Mouse (Mus musculus) midbrain, embryonic 11.5 days (tissue): ENCODE measurements around the gene Snx17. TPM values are rescaled to one million over a fixed set of nuclear protein-coding genes. Genes with fewer than 3 reads are reported as not detected.
A peak's percentile ranks its signal among the peaks of the same experiment; 100 is the strongest.

Experiments used
- ATAC-seq: fragments of 200-750 bp; cut with Nextera tagmentation; 2 replicates; pipeline ENCODE4 v1.8.0; 2017; ENCODE audit warnings: moderate TSS enrichment, moderate library complexity; ENCODE audit not compliant: low FRiP score
- DNase-seq: peaks from one replicate; pipeline ENCODE4 v3.0.0; 2015; ENCODE audit warnings: low spot score; ENCODE audit errors: missing footprints
- H3K27ac ChIP-seq: fragments of 300-500 bp; sonication (generic); 2 replicates; pipeline ENCODE4 v1.5.1; 2014; ENCODE audit warnings: low read depth, low read length
- H3K27me3 ChIP-seq: fragments of 300-500 bp; sonication (generic); 2 replicates; pipeline ENCODE4 v1.6.1; 2014; ENCODE audit warnings: mild to moderate bottlenecking, low read length, moderate library complexity, mixed read lengths; ENCODE audit not compliant: control insufficient read depth, insufficient read depth
- H3K36me3 ChIP-seq: fragments of 300-500 bp; sonication (generic); 2 replicates; pipeline ENCODE4 v1.6.1; 2014; ENCODE audit warnings: mild to moderate bottlenecking, low read length, moderate library complexity, mixed read lengths; ENCODE audit not compliant: control insufficient read depth, insufficient read depth
- H3K4me1 ChIP-seq: fragments of 300-500 bp; sonication (generic); 2 replicates; pipeline ENCODE4 v1.6.1; 2014; ENCODE audit warnings: low read length; ENCODE audit not compliant: control insufficient read depth, insufficient read depth
- H3K4me2 ChIP-seq: fragments of 300-500 bp; sonication (generic); 2 replicates; pipeline ENCODE4 v1.6.1; 2014; ENCODE audit warnings: mild to moderate bottlenecking, moderate library complexity
- H3K4me3 ChIP-seq: fragments of 300-500 bp; sonication (generic); 2 replicates; pipeline ENCODE4 v1.5.1; 2014; ENCODE audit warnings: low read depth, low read length
- H3K9ac ChIP-seq: fragments of 300-500 bp; sonication (generic); 2 replicates; pipeline ENCODE4 v1.6.1; 2014; ENCODE audit warnings: low read length
- H3K9me3 ChIP-seq: fragments of 300-500 bp; sonication (generic); 2 replicates; pipeline ENCODE4 v1.6.1; 2016; ENCODE audit warnings: low read length; ENCODE audit not compliant: control insufficient read depth
- WGBS: fragments of 180-500 bp; shearing (Covaris S2); extraction: QIAGEN DNeasy Blood & Tissue Kit; methylation state at CpG from one replicate; pipeline ENCODE4 v1.1.7; 2014; 5-methylcytosine and 5-hydroxymethylcytosine counted together
- polyA plus RNA-seq: library from polyadenylated mRNA; unstranded; fragments of >200 nt; fragmentation: Nextera tagmentation; extraction: Ambion mirVana; gene quantifications from 2 replicates; pipeline ENCODE4 v1.2.1, GENCODE M21; 2014

Gene Snx17
- polyA plus RNA-seq, 1 experiment from 2014 or later: 150 TPM

- under 1% methylated on average over 59 of the region's 59 CpGs for WGBS
- H3K9ac ChIP-seq: peak within 1 kb of the TSS; percentile 95
- peak within 1 kb of the TSS; percentile 88 for H3K4me2 ChIP-seq
- H3K9me3 ChIP-seq: no peaks in the 10 kb centered on the region
- peak; percentile 100 for DNase-seq
- ATAC-seq: peak; percentile 98
- no peaks in the 10 kb centered on the region for H3K36me3 ChIP-seq
- peaks cover 5% of the 10 kb centered on the region for H3K4me1 ChIP-seq
- peak within 1 kb of the TSS; percentile 67 for H3K4me3 ChIP-seq
- H3K27ac ChIP-seq: peak within 1 kb of the TSS; percentile 95
- H3K27me3 ChIP-seq: no peaks in the 10 kb centered on the region
Observed at GRCm38 (mm10) chr5:31179766-31180630, 13.0 kb upstream of the Snx17 start, which contains the start of the genes Gm29609 and Gtf3c2. Gene Gm29609, minus strand, starts transcription at chr5:31179911. Gene Gtf3c2, minus strand, starts transcription at chr5:31180144.

- H3K4me1 ChIP-seq: peaks cover 5% of the 10 kb centered on the region
- DNase-seq: peak; percentile 86
- H3K27me3 ChIP-seq: no peaks in the 10 kb centered on the region
- no peaks in the 10 kb centered on the region for H3K36me3 ChIP-seq
- H3K27ac ChIP-seq: no peak overlapping the region
- no peaks in the 10 kb centered on the region for H3K9me3 ChIP-seq
- no peak for ATAC-seq
- H3K9ac ChIP-seq: no peak overlapping the region
- WGBS: 95% methylated on average over 9 of the region's 9 CpGs
- no peak overlapping the region for H3K4me3 ChIP-seq
- H3K4me2 ChIP-seq: no peak overlapping the region
Observed at GRCm38 (mm10) chr5:31181183-31181770, 11.8 kb upstream of the Snx17 start.

DNA sequence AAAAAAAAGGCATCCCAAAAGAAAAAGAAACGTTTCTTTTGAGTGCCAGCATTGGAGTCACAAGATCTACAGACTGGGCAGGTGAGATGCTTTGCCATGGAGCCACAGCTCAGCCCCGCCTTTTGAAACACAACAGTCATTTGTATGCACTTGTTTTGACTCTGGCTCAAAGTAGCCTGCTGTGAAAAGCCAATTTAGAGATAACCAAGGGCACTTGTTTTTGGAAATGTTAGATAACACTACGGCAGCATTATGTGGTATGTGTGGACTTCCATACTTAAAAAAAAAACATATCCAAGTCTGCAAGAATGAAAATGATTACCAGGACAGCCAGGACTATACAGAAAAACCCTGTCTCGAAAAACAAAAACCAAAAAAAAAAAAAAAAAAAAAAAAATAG is 9.3 kb upstream of the Snx17 start:
- peaks cover 4% of the 10 kb centered on the region for H3K4me1 ChIP-seq
- 67% methylated on average over 4 of the region's 4 CpGs for WGBS

DNA sequence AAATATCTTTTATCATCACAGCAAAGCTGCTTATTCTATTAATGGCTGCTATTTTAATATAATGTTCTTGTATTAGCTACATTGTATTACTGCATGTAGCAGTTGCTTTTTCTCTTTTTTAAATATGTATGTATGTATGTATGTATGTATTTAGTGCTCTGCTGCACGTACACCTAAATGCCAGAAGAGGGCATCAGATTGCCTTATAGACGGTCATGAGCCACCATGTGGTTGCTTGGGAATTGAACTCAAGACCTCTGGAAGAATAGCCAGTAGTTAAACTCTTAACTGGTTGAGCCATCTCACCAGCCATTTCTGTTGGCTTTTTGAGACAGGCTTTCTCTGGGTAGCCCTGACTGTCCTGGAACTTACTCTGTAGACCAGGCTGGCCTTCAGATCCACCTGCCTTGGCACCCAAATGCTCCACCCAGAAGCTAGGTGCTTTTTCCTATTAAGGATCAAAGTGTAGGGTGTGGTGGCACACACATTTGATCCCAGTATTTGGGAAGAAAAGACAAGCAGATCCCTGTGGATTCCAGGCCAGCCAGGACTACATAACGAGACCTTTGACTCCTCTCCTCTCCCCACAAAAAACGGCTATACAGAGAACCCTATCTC is 4.7 kb upstream of the Snx17 start:
- DNase-seq (peak; percentile 80), ATAC-seq (no peak)
- peaks cover 8% of the 10 kb centered on the region for H3K4me1 ChIP-seq
- H3K36me3 ChIP-seq: peaks cover 15% of the 10 kb centered on the region
- H3K27me3 ChIP-seq: no peaks in the 10 kb centered on the region
- no peak overlapping the region for H3K27ac ChIP-seq
- no peak overlapping the region for H3K4me2 ChIP-seq
- H3K9me3 ChIP-seq: no peaks in the 10 kb centered on the region
- no peak overlapping the region for H3K9ac ChIP-seq
- H3K4me3 ChIP-seq: no peak overlapping the region
- WGBS: 77% methylated on average over 4 of the region's 4 CpGs

More for the DNA sequence above, 9.3 kb upstream of the Snx17 start:
- peaks cover 7% of the 10 kb centered on the region for H3K36me3 ChIP-seq
- peak; percentile 45 for DNase-seq
- no peak for ATAC-seq
- no peaks in the 10 kb centered on the region for H3K9me3 ChIP-seq
- no peak overlapping the region for H3K4me2 ChIP-seq
- H3K4me3 ChIP-seq: no peak overlapping the region
- H3K27me3 ChIP-seq: no peaks in the 10 kb centered on the region
- H3K9ac ChIP-seq: no peak overlapping the region
- H3K27ac ChIP-seq: no peak overlapping the region

GRCm38 (mm10) chr5:31190201-31190600 is 2.8 kb upstream of the Snx17 start:
- H3K27me3 ChIP-seq: no peaks in the 10 kb centered on the region
- H3K4me2 ChIP-seq: no peak overlapping the region
- WGBS: 92% methylated on average over 9 of the region's 9 CpGs
- H3K27ac ChIP-seq: no peak overlapping the region
- H3K4me3 ChIP-seq: no peak overlapping the region
- ATAC-seq: no peak
- H3K36me3 ChIP-seq: peaks cover 17% of the 10 kb centered on the region
- no peak overlapping the region for H3K9ac ChIP-seq
- no peaks in the 10 kb centered on the region for H3K9me3 ChIP-seq
- peak; percentile 72 for DNase-seq
- peaks cover 16% of the 10 kb centered on the region for H3K4me1 ChIP-seq

- Histone ChIP-seq H3K4me2 (peak overlapping the region; percentile 83), H3K9ac (peak overlapping the region; percentile 95), H3K4me3 (peak overlapping the region; percentile 86), H3K27me3 (no peaks in the 10 kb centered on the region), H3K36me3 (peaks cover 26% of the 10 kb centered on the region), H3K9me3 (no peaks in the 10 kb centered on the region), H3K27ac (peak overlapping the region; percentile 28; the same call in 1 of the 2 replicates), H3K4me1 (peaks cover 16% of the 10 kb centered on the region)
- DNase-seq: peak; percentile 95
- no peak for ATAC-seq
- WGBS: 15% methylated on average over 42 of the region's 42 CpGs
Observed at GRCm38 (mm10) chr5:31192045-31192938, 735 bp upstream of the Snx17 start.

- DNase-seq (no peak), ATAC-seq (no peak)
- peak overlapping the region; percentile 83 for H3K4me2 ChIP-seq
- H3K9ac ChIP-seq: peak overlapping the region; percentile 95
- H3K9me3 ChIP-seq: no peaks in the 10 kb centered on the region
- H3K4me1 ChIP-seq: peaks cover 16% of the 10 kb centered on the region
- H3K4me3 ChIP-seq: peak overlapping the region; percentile 86
- 14% methylated on average over 25 of the region's 25 CpGs for WGBS
- no peaks in the 10 kb centered on the region for H3K27me3 ChIP-seq
- H3K36me3 ChIP-seq: peaks cover 27% of the 10 kb centered on the region
- H3K27ac ChIP-seq: peak overlapping the region; percentile 61
Observed at GRCm38 (mm10) chr5:31193631-31194281, 729 bp downstream of the Snx17 start.
